Mouse (Mus musculus): ENCODE data around the gene Zfp428.
"Not testable (repeated sequence)": the region's sequence is repeated elsewhere in the genome, so short reads cannot be mapped to it uniquely, and the experiment has no call there.

Zfp428 gene

GRCm38 (mm10) chr7:24520054-24520453 lies 13.2 kb downstream of the Zfp428 start:
- not testable (repeated sequence) for DNase-seq (ENCODE audit: low read depth)

DNA sequence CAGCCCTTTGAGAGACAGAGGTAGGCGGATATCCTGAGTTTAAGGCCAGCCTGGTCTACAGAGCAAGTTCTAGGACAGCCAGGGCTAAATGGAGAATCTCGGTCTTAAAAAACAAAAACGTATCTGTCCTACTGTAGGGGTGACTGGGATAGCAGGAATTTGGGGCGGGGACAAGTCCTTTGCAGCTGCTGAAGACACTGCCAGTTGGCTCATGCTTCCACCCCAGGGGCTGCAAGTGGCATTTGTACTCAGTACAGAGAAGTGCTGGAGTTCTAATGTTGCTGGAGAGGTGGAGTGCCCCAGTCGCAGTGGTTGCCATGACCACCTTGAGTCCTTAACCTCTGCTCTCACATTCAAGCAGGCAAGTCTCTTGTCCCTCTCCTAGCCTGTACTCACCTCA lies 16.0 kb downstream of the Zfp428 start:
- DNase-seq (ENCODE audit: low read depth): no peak

- no peak for DNase-seq (ENCODE audit: low read depth)
These were observed 16.9 kb downstream of the Zfp428 start for GRCm38 (mm10) chr7:24523723-24524122.

- no peak for DNase-seq (ENCODE audit: low read depth)
These were observed 18.2 kb downstream of the Zfp428 start for GRCm38 (mm10) chr7:24524978-24525377.

DNA sequence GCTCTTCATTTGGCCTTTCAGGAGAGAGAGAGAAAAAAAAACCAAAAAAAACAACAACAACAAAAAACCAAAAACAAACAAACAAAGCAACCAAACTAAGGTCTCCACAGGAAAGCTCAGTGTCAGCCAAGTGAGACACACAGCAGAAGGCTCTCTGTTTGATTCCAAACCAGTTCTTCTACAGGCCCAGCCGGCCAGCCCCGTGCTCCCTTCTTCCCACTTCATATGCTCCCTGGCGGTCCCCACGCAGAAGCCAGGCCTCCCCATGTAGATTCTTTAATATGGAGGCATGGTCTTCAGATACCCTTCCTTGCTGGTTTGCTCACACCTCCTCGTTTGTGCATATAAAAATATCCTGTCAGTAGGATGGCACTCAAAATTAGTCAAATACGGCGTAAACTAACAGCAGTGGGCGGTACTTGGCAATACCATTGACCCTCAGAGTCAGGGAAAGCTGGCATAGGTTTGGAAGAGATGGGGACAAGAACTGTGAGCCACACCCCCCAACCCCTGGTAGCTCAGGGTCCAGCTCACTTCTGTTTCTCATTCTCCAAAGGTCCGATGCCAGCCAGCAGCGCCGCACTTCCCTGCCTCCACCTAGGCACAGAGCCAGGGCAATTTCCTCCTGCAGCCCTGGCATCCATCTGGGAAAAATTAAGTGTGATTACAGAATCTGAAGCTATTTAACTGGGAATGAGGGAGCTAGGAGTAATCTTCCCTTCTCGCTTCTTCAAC lies 19.0 kb downstream of the Zfp428 start:
- DNase-seq (ENCODE audit: low read depth): no peak

DNA sequence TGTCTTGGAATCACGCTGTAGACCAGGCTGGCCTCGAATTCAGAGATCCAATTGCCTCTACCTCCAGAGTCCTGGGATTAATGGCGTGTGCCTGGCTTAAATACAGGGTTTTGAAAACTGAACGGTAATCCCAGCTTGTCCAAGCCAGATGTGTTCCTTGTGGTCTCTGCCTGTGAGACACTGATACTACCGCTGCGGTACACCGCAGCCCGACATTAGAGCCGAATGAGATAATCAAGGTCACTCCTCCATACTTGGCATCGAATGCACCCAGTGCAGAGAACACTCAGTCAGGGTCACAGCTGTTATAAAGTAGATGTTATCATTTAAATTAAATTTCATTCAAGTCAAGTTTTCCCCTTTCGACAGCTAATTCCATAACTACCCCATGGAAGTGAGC lies 22.1 kb downstream of the Zfp428 start:
- no peak for DNase-seq (ENCODE audit: low read depth)

DNA sequence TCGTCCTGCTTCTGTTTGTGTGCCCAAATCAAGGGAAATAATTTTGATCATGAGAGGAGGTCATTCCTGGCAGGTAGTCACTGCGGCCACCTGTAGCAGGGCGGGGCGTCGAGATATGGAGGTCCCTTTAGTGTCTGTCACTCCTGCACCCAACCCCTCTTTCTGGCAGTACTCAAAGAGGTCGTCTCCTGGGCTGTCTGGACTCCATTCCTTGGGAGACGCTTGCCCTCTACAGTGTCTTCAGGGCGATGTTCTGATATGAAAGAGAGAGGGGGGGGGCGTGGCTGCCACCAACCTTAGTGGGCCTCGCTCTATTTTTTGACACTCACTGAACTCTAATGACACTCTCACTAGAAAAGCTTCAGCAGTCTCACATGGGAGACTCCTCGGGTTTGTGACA lies 22.8 kb downstream of the Zfp428 start:
- no peak for DNase-seq (ENCODE audit: low read depth)

DNA sequence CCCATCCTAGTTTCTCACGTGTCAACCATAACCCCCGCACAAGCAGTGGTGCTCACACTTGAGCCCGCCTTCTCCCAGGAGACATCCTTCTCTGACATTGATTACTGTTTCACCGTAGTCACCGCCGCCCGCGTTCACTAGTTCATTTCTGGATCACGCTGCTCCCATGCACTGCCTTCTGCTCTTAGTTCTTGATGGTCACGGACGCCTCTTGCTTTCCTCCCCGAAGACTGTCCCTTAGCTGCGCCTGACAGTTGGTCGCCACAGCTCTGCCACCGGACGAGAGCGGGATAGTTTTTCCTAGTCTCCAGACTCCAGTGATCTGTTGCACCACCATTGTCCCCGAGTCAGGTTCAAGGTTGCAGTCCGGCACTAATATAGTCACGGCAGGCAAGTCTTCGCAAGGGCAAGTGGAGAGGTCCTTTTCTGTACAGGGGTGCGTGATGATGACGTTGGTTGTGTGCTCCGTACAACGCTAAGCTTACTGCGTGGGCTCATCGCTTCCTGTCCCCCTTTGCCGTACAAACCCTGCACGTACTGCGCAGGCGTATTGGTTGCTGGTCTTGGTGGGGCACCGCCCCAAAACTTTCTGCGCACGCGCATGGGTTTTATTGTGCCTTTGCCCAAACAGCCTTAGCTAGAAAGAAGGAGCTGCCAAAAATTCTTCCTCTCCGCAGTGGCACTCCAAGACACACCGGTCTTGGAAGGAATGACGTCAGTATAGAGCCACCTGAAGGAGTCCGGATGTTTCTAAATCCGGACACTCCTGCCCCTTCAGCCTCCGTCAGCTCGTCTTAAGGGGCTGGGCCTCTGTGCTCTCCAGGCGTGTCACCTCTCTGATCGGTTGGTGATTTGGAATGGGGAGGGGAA lies 23.5 kb downstream of the Zfp428 start, which contains the start of gene Irgq:
TSS of gene Irgq (plus strand) at position 628 of the 870 bp plus-strand sequence.
- peak; percentile 100 for DNase-seq (ENCODE audit: low read depth)

GRCm38 (mm10) chr7:24531211-24531971 lies 24.6 kb downstream of the Zfp428 start:
- peak; percentile 70 for DNase-seq (ENCODE audit: low read depth)

DNA sequence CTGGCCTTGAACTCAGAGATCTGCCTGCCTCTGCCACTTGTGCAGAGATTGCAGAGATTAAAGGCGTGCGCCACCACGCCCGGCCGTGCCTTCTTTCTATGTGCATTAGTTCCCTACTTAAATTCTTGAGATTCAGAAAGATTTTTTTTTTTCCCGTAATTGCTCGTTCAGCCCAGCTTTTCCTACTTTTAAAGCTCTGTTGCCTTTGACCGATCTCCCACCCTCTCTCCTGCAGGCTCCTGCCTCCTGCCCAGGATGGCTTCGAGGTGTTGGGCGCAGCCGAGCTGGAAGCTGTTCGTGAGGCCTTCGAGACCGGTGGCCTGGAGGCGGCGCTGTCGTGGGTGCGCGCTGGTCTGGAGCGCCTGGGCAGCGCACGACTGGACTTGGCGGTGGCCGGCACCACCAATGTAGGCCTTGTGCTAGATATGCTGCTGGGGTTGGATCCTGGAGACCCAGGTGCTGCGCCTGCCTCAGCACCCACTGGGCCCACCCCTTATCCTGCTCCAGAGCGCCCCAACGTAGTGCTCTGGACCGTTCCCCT lies 26.3 kb downstream of the Zfp428 start:
- no peak for DNase-seq (ENCODE audit: low read depth)

DNA sequence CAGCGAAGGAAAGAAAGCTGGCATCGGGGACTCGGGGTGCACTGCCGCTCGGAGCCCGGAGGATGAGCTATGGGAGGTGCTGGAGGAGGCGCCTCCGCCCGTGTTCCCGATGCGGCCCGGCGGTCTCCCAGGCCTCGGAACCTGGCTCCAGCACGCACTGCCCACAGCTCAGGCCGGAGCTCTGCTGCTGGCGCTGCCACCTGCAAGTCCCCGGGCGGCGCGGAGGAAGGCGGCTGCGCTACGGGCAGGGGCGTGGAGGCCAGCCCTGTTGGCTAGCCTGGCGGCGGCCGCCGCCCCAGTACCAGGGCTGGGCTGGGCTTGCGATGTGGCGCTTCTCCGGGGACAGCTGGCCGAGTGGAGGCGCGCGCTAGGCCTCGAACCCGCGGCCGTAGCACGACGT lies 27.0 kb downstream of the Zfp428 start:
- no peak for DNase-seq (ENCODE audit: low read depth)

DNA sequence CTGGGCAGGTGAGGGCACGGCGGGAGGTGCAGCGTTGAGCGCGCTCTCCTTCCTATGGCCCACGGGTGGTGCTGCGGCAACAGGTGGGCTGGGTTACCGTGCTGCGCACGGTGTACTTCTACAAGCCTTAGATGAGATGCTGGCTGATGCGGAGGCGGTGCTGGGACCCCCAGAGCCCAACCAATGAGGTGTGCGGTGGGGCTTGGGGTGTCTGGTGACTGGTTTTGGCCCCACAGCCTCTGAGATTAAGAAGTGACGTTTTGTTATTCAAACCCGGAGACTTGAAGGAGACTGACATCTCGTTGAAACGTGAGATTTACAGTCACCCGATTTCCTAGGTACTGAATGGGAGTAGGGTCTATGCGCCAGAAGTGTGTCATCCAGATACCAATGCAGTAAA lies 27.5 kb downstream of the Zfp428 start:
- no peak for DNase-seq (ENCODE audit: low read depth)

DNA sequence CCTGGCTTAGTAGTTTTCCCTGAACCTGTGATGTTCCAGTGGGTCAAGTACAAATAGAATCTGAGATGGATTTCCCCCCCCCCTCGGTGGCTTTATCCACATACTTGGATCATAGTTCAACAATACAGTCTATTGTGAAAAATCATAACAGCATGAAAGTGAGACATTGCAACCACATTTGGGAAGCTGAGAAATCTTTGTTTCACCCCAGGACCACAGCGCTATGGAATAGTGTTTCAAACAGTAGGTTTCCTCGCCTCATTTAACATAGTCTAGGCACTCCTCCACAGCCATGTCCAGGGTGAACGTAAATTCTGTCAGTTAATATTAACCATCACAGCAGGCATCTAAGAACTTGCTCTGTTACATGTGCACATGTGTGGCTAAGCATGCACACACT lies 30.3 kb downstream of the Zfp428 start:
- DNase-seq (ENCODE audit: low read depth): no peak

- DNase-seq (ENCODE audit: low read depth): no peak
These were observed 30.8 kb downstream of the Zfp428 start for GRCm38 (mm10) chr7:24537591-24537990.

GRCm38 (mm10) chr7:24538154-24538553 lies 31.3 kb downstream of the Zfp428 start:
- DNase-seq (ENCODE audit: low read depth): no peak

DNA sequence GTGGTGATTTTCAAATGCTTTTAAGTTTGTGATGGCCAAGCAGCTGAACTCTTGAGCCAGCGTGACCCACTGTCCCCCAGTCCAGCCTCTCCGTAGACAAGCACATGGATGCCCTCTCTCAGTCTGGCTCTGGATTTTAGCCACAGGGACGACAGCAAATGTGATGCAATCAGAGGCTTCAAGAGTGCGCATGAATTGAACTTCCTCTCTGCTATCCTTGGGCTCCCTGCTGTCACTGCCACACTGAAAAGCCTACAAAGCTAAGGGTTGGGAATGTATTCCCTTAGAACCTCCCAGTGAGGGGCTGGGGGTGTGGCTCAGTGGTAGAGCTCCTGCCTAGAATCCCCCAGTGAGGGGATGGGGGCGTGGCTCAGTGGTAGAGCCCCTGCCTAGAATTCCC lies 31.9 kb downstream of the Zfp428 start:
- DNase-seq (ENCODE audit: low read depth): no peak

GRCm38 (mm10) chr7:24539686-24540085 lies 32.9 kb downstream of the Zfp428 start:
- DNase-seq (ENCODE audit: low read depth): no peak

DNA sequence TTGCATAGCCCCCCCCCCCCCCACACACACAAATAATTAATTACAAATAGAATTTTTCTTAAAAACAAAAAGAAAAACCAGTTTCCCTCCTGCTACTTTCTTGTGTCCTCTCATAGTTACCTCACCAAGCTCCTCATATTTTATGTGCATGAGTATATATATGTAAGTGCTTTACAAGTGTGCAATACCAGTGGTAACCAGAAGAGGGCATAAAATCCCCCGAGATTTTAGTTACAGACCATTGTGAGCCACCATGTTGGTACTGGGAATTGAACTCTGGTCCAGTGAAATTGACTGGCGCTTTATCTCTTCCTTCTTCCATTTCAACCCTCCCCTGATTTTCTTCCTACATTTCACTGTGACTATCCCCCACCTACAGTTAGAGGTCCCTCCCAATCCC lies 37.7 kb downstream of the Zfp428 start:
- DNase-seq (ENCODE audit: low read depth): peak; percentile 50

GRCm38 (mm10) chr7:24546068-24546614 lies 39.3 kb downstream of the Zfp428 start, which contains the start of the genes Pinlyp and Xrcc1:
Gene Pinlyp (minus strand): TSS chr7:24546118.
Gene Xrcc1 (plus strand): TSS chr7:24546289.
- no peak for DNase-seq (ENCODE audit: low read depth)

DNA sequence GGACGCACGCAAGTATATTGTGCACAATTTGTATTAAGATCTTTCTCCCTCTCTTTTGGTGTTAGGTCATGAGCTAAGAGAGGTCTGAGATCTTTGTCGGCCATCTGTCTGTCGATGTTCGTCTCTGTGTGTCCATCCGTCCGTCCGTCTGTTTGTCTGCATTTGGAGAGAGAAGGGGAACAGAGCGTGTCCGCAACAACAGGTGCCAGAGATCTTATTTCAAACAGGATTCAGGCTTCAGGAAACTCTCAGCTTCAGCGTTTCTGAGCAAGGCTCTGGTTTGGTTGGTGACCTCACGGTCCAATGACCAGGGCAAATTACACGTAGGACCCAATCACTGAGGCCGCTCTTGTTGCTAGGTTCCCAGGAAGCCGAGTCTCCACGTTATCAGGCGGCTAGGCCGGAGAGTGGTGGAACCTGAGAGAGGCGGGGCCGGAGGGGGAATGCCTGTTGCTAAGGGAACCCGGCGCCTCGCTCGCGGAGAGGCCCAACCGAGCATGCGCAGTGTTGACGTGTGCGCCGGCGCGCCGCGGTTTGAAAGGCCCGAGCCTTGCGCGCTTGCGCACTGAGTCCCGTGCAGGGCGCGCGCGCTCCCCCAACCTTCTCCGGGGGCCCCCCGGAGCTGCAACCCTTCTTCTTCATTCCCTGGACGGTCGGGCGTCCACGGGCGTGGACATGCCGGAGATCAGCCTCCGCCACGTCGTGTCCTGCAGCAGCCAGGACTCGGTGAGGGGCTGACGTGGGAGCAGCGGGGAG lies 40.0 kb downstream of the Zfp428 start:
- DNase-seq (ENCODE audit: low read depth): peak; percentile 98

GRCm38 (mm10) chr7:24547534-24548036 lies 40.8 kb downstream of the Zfp428 start:
- peak; percentile 22 for DNase-seq (ENCODE audit: low read depth)

Measured in naive thymus-derived CD4-positive, alpha-beta T cell, adult 2 months (primary cell).